Mouse (Mus musculus): Measurements from ENCODE around the gene Gm20489. TPM values are rescaled to one million over a fixed set of nuclear protein-coding genes. Genes with fewer than 3 reads are reported as not detected.

Gm20489 gene
- polyA plus RNA-seq, 1 experiment: not detected

Other genes starting within 250 kb of the Gm20489 start
- gene Tex11, start 209.4 kb downstream of the Gm20489 start, polyA plus RNA-seq (2012; ENCODE audit: insufficient read depth, insufficient read length, missing spikeins): not detected in 2 replicates
- not detected in 2 replicates for gene Slc7a3, start 183.0 kb downstream of the Gm20489 start, polyA plus RNA-seq (2012; ENCODE audit: insufficient read depth, insufficient read length, missing spikeins)
- 22.9 and 36.5 TPM in 2 replicates for gene Snx12, start 46.5 kb downstream of the Gm20489 start, polyA plus RNA-seq (2012; ENCODE audit: insufficient read depth, insufficient read length, missing spikeins)
- gene Foxo4, start 14.5 kb downstream of the Gm20489 start, polyA plus RNA-seq (2012; ENCODE audit: insufficient read depth, insufficient read length, missing spikeins): 33.3 and 38.7 TPM in 2 replicates
- gene Gm614, start 5.0 kb downstream of the Gm20489 start, polyA plus RNA-seq (2012; ENCODE audit: insufficient read depth, insufficient read length, missing spikeins): not detected in 2 replicates
- 2.9 and 5.0 TPM in 2 replicates for gene Il2rg, start 768 bp downstream of the Gm20489 start, polyA plus RNA-seq (2012; ENCODE audit: insufficient read depth, insufficient read length, missing spikeins)
- gene Med12, start 5.0 kb upstream of the Gm20489 start, polyA plus RNA-seq (2012; ENCODE audit: insufficient read depth, insufficient read length, missing spikeins): 21.8 and 30.0 TPM in 2 replicates
- not detected in 2 replicates for gene Nlgn3, start 30.1 kb upstream of the Gm20489 start, polyA plus RNA-seq (2012; ENCODE audit: insufficient read depth, insufficient read length, missing spikeins)
- 0.87 TPM in 1 of 2 replicates, not detected in the other for gene Gjb1, start 107.4 kb upstream of the Gm20489 start, polyA plus RNA-seq (2012; ENCODE audit: insufficient read depth, insufficient read length, missing spikeins)
- gene Zmym3, start 151.8 kb upstream of the Gm20489 start, polyA plus RNA-seq (2012; ENCODE audit: insufficient read depth, insufficient read length, missing spikeins): 10.2 and 11.3 TPM in 2 replicates
- 67.0 and 71.0 TPM in 2 replicates for gene Nono, start 160.3 kb upstream of the Gm20489 start, polyA plus RNA-seq (2012; ENCODE audit: insufficient read depth, insufficient read length, missing spikeins)
- 5.5 and 6.1 TPM in 2 replicates for gene Itgb1bp2, start 180.1 kb upstream of the Gm20489 start, polyA plus RNA-seq (2012; ENCODE audit: insufficient read depth, insufficient read length, missing spikeins)

All from brown adipose tissue, adult 24 weeks (tissue).